Mouse (Mus musculus) kidney, adult 2 months (tissue): ENCODE measurements around the gene Prkg1.

ENCODE experiments used
- CTCF ChIP-seq: fragments of 200-500 bp; conservative IDR thresholded peaks from 2 replicates; pipeline ENCODE4 v1.5.1; 2011; ENCODE audit warnings: low read depth, mild to moderate bottlenecking, control low read depth, low read length, moderate library complexity, mixed read lengths; ENCODE audit not compliant: insufficient read depth, insufficient read length
- POLR2A ChIP-seq: fragments of 200-500 bp; IDR thresholded peaks from one replicate; pipeline ENCODE4 v1.6.1; 2011; ENCODE audit warnings: low read depth, low read length, control low read depth

- TF ChIP-seq POLR2A (no peak), CTCF (no peak)
Measured at GRCm38 (mm10) chr19:31283617-31284016, 481.2 kb downstream of the Prkg1 start.
